Mouse (Mus musculus): Measurements from ENCODE around the gene Raly. TPM values are rescaled to one million over a fixed set of nuclear protein-coding genes. Genes with fewer than 3 reads are reported as not detected.

Raly gene
- polyA plus RNA-seq, 1 experiment from 2014 or later = 73.2 TPM

GRCm38 (mm10) chr2:154789977-154790655, 780 bp upstream of the Raly start:
- H3K4me2 ChIP-seq (ENCODE audit: low read length) = peak overlapping the region; percentile 47
- H3K36me3 ChIP-seq (ENCODE audit: control insufficient read depth, insufficient read depth, low read length) = no peaks in the 10 kb centered on the region
- DNase-seq (ENCODE audit: low spot score) (peak; percentile 51), ATAC-seq (replicated peaks; ENCODE audit: low FRiP score, low TSS enrichment, low read depth) (no peak)
- peak overlapping the region; percentile 27 for H3K4me3 ChIP-seq (ENCODE audit: low read depth, low read length)
- H3K27me3 ChIP-seq (replicated peaks; ENCODE audit: control insufficient read depth, insufficient read depth, low read length) = no peaks in the 10 kb centered on the region
- WGBS = 6% methylated on average over 14 of the region's 14 CpGs
- peak overlapping the region; percentile 29 for H3K9ac ChIP-seq (ENCODE audit: low read length)
- peak overlapping the region; percentile 14; the same call in 1 of the 2 replicates for H3K27ac ChIP-seq (ENCODE audit: low read depth)
- no peaks in the 10 kb centered on the region for H3K9me3 ChIP-seq (ENCODE audit: control insufficient read depth, low read length)
- H3K4me1 ChIP-seq (replicated peaks; ENCODE audit: control insufficient read depth, insufficient read depth, low read length) = peaks cover 26% of the 10 kb centered on the region

- no peaks in the 10 kb centered on the region for H3K36me3 ChIP-seq (ENCODE audit: control insufficient read depth, insufficient read depth, low read length)
- peak overlapping the region; percentile 80 for H3K4me2 ChIP-seq (ENCODE audit: low read length)
- WGBS = under 1% methylated on average over 67 of the region's 67 CpGs
- DNase-seq (ENCODE audit: low spot score) = peak; percentile 79
- peak overlapping the region; percentile 99 for H3K27ac ChIP-seq (ENCODE audit: low read depth)
- H3K27me3 ChIP-seq (replicated peaks; ENCODE audit: control insufficient read depth, insufficient read depth, low read length) = no peaks in the 10 kb centered on the region
- peaks cover 28% of the 10 kb centered on the region for H3K4me1 ChIP-seq (replicated peaks; ENCODE audit: control insufficient read depth, insufficient read depth, low read length)
- peak overlapping the region; percentile 98 for H3K4me3 ChIP-seq (ENCODE audit: low read depth, low read length)
- H3K9me3 ChIP-seq (ENCODE audit: control insufficient read depth, low read length) = no peaks in the 10 kb centered on the region
- peak overlapping the region; percentile 95 for H3K9ac ChIP-seq (ENCODE audit: low read length)
- ATAC-seq (replicated peaks; ENCODE audit: low FRiP score, low TSS enrichment, low read depth) = peak; percentile 37
These were observed 1.1 kb downstream of the Raly start for GRCm38 (mm10) chr2:154791661-154792642.

GRCm38 (mm10) chr2:154803372-154803771, 12.5 kb downstream of the Raly start:
- no peak for ATAC-seq (replicated peaks; ENCODE audit: low FRiP score, low TSS enrichment, low read depth)
- Histone ChIP-seq H3K27ac (ENCODE audit: low read depth) (no peak overlapping the region), H3K9me3 (ENCODE audit: control insufficient read depth, low read length) (no peaks in the 10 kb centered on the region), H3K4me1 (replicated peaks; ENCODE audit: control insufficient read depth, insufficient read depth, low read length) (peaks cover 16% of the 10 kb centered on the region), H3K4me2 (ENCODE audit: low read length) (no peak overlapping the region), H3K27me3 (replicated peaks; ENCODE audit: control insufficient read depth, insufficient read depth, low read length) (no peaks in the 10 kb centered on the region), H3K36me3 (ENCODE audit: control insufficient read depth, insufficient read depth, low read length) (no peaks in the 10 kb centered on the region), H3K9ac (ENCODE audit: low read length) (no peak overlapping the region), H3K4me3 (ENCODE audit: low read depth, low read length) (no peak overlapping the region)
- DNase-seq (ENCODE audit: low spot score) = no peak
- 74% methylated on average over 1 of the region's 1 CpGs for WGBS

GRCm38 (mm10) chr2:154803845-154804244, 12.9 kb downstream of the Raly start:
- WGBS = 73% methylated on average over 4 of the region's 4 CpGs
- no peaks in the 10 kb centered on the region for H3K27me3 ChIP-seq (replicated peaks; ENCODE audit: control insufficient read depth, insufficient read depth, low read length)
- H3K36me3 ChIP-seq (ENCODE audit: control insufficient read depth, insufficient read depth, low read length) = no peaks in the 10 kb centered on the region
- H3K4me3 ChIP-seq (ENCODE audit: low read depth, low read length) = no peak overlapping the region
- ATAC-seq (replicated peaks; ENCODE audit: low FRiP score, low TSS enrichment, low read depth) (no peak), DNase-seq (ENCODE audit: low spot score) (peak; percentile 48)
- H3K9me3 ChIP-seq (ENCODE audit: control insufficient read depth, low read length) = no peaks in the 10 kb centered on the region
- H3K4me1 ChIP-seq (replicated peaks; ENCODE audit: control insufficient read depth, insufficient read depth, low read length) = peaks cover 21% of the 10 kb centered on the region
- H3K9ac ChIP-seq (ENCODE audit: low read length) = no peak overlapping the region
- H3K27ac ChIP-seq (ENCODE audit: low read depth) = no peak overlapping the region
- no peak overlapping the region for H3K4me2 ChIP-seq (ENCODE audit: low read length)

- no peak overlapping the region for H3K4me3 ChIP-seq (ENCODE audit: low read depth, low read length)
- H3K4me2 ChIP-seq (ENCODE audit: low read length) = no peak overlapping the region
- H3K9ac ChIP-seq (ENCODE audit: low read length) = no peak overlapping the region
- H3K27me3 ChIP-seq (replicated peaks; ENCODE audit: control insufficient read depth, insufficient read depth, low read length) = no peaks in the 10 kb centered on the region
- DNase-seq (ENCODE audit: low spot score) (peak; percentile 28), ATAC-seq (replicated peaks; ENCODE audit: low FRiP score, low TSS enrichment, low read depth) (no peak)
- WGBS = 66% methylated on average over 1 of the region's 1 CpGs
- H3K9me3 ChIP-seq (ENCODE audit: control insufficient read depth, low read length) = no peaks in the 10 kb centered on the region
- peaks cover 26% of the 10 kb centered on the region for H3K4me1 ChIP-seq (replicated peaks; ENCODE audit: control insufficient read depth, insufficient read depth, low read length)
- H3K36me3 ChIP-seq (ENCODE audit: control insufficient read depth, insufficient read depth, low read length) = no peaks in the 10 kb centered on the region
- H3K27ac ChIP-seq (ENCODE audit: low read depth) = no peak overlapping the region
These were observed 16.8 kb downstream of the Raly start for GRCm38 (mm10) chr2:154807689-154808088.

GRCm38 (mm10) chr2:154809107-154809762, 18.3 kb downstream of the Raly start:
- Histone ChIP-seq H3K27ac (ENCODE audit: low read depth) (no peak overlapping the region), H3K9ac (ENCODE audit: low read length) (no peak overlapping the region), H3K27me3 (replicated peaks; ENCODE audit: control insufficient read depth, insufficient read depth, low read length) (no peaks in the 10 kb centered on the region), H3K4me1 (replicated peaks; ENCODE audit: control insufficient read depth, insufficient read depth, low read length) (peaks cover 26% of the 10 kb centered on the region), H3K4me2 (ENCODE audit: low read length) (no peak overlapping the region), H3K9me3 (ENCODE audit: control insufficient read depth, low read length) (no peaks in the 10 kb centered on the region), H3K4me3 (ENCODE audit: low read depth, low read length) (no peak overlapping the region), H3K36me3 (ENCODE audit: control insufficient read depth, insufficient read depth, low read length) (no peaks in the 10 kb centered on the region)
- 65% methylated on average over 1 of the region's 1 CpGs for whole genome bisulfite sequencing
- DNase-seq (ENCODE audit: low spot score) (peak; percentile 49), ATAC-seq (replicated peaks; ENCODE audit: low FRiP score, low TSS enrichment, low read depth) (no peak)

- Histone ChIP-seq H3K9me3 (ENCODE audit: control insufficient read depth, low read length) (no peaks in the 10 kb centered on the region), H3K4me2 (ENCODE audit: low read length) (no peak overlapping the region), H3K9ac (ENCODE audit: low read length) (no peak overlapping the region), H3K27ac (ENCODE audit: low read depth) (no peak overlapping the region), H3K4me3 (ENCODE audit: low read depth, low read length) (no peak overlapping the region), H3K27me3 (replicated peaks; ENCODE audit: control insufficient read depth, insufficient read depth, low read length) (no peaks in the 10 kb centered on the region), H3K36me3 (ENCODE audit: control insufficient read depth, insufficient read depth, low read length) (no peaks in the 10 kb centered on the region), H3K4me1 (replicated peaks; ENCODE audit: control insufficient read depth, insufficient read depth, low read length) (peaks cover 23% of the 10 kb centered on the region)
- no peak for DNase-seq (ENCODE audit: low spot score)
- ATAC-seq (replicated peaks; ENCODE audit: low FRiP score, low TSS enrichment, low read depth) = no peak
- WGBS = 45% methylated on average over 1 of the region's 1 CpGs
These were observed 19.9 kb downstream of the Raly start for GRCm38 (mm10) chr2:154810821-154811220.

GRCm38 (mm10) chr2:154813426-154813825, 22.5 kb downstream of the Raly start:
- no peak overlapping the region for H3K9ac ChIP-seq (ENCODE audit: low read length)
- ATAC-seq (replicated peaks; ENCODE audit: low FRiP score, low TSS enrichment, low read depth) = no peak
- no peaks in the 10 kb centered on the region for H3K27me3 ChIP-seq (replicated peaks; ENCODE audit: control insufficient read depth, insufficient read depth, low read length)
- H3K27ac ChIP-seq (ENCODE audit: low read depth) = no peak overlapping the region
- no peaks in the 10 kb centered on the region for H3K36me3 ChIP-seq (ENCODE audit: control insufficient read depth, insufficient read depth, low read length)
- H3K4me3 ChIP-seq (ENCODE audit: low read depth, low read length) = no peak overlapping the region
- peaks cover 18% of the 10 kb centered on the region for H3K4me1 ChIP-seq (replicated peaks; ENCODE audit: control insufficient read depth, insufficient read depth, low read length)
- H3K9me3 ChIP-seq (ENCODE audit: control insufficient read depth, low read length) = no peaks in the 10 kb centered on the region
- H3K4me2 ChIP-seq (ENCODE audit: low read length) = no peak overlapping the region
- 81% methylated on average over 2 of the region's 2 CpGs for WGBS
- no peak for DNase-seq (ENCODE audit: low spot score)

All from intestine, embryonic 14.5 days (tissue).